Mouse (Mus musculus) left cerebral cortex, adult 6 months (tissue): ENCODE results near the gene Aebp2. TPM values are rescaled to one million over a fixed set of nuclear protein-coding genes. Genes with fewer than 3 reads are reported as not detected.

Source experiments
- long read RNA-seq, 2 experiments: library from polyadenylated mRNA; unstranded; transcript quantifications; one replicate each; pipeline ENCODE4 v2.0.0; 2019 to 2020
- polyA plus RNA-seq: library from polyadenylated mRNA; unstranded; fragments of <200 nt; fragmentation: Nextera tagmentation; gene quantifications from 2 replicates; pipeline ENCODE4 v1.2.3, GENCODE M21; 2021

The Aebp2 gene
- 3.6 and 5.2 TPM in 2 replicates for polyA plus RNA-seq
- long read RNA-seq, experiment 1, partial matches to known transcripts, result 5 of 22 reads
- long read RNA-seq, experiment 1, other reads (novel, unspliced or antisense), result 14 of 22 reads
- long read RNA-seq, experiment 2, partial matches to known transcripts, result 17 of 22 reads
- long read RNA-seq, experiment 2, other reads (novel, unspliced or antisense), result 5 of 22 reads

DNA sequence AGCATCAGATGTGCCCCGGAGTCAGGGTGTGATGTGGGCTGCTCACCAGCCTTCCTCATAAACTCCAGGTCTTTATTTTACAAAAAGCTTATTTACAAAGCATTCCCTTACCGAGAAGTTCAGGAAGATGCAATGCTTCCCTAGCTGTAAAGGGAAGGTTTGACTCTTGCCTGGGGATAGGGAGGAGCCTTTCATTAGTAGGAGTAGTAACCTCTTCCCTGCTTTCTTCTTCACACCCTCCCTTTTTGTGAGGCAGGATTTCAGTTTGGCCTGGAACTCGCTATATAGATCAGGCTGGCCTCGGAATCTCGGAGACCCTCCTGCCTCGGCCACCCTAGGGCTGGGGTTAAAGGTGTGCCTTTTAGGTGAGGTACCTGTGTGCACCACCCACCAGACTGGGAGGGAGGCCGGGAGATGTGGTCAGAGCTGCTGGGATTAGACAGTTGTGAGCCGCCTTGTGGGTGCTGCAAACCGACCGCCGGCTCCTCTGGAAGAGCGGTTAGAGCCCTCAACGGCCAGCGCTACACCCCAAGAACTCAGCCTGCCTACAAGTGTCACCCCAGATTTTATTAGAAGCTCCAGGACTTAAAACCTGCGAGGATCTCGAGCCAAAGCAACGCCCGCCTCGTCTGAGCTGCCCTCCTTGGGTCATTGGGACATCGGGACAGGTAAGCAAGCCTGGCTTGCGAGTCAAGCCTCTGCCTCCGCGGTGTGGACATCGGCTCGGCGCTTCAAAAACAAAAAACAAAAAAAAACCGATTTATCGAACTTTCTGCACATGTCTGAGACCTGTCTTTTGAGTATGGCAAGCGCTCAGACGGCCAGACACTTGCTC, at the start of gene Aebp2:
Gene Aebp2 (plus strand): TSS at position 273 of the 835 bp plus-strand sequence.

Other genes with a start within 250 kb of the Aebp2 start
- gene Plekha5, start 198.6 kb upstream of the Aebp2 start, polyA plus RNA-seq, result 15.7 and 17.7 TPM in 2 replicates
- gene Gm11077, start 106.6 kb downstream of the Aebp2 start, polyA plus RNA-seq, result not detected in 2 replicates